Mouse (Mus musculus): ENCODE results near the gene Gm28551. TPM values are rescaled to one million over a fixed set of nuclear protein-coding genes. Genes with fewer than 3 reads are reported as not detected.
"Not testable (repeated sequence)": the region's sequence is repeated elsewhere in the genome, so short reads cannot be mapped to it uniquely, and the experiment has no call there.

Gene Gm28551
- polyA plus RNA-seq (2015; fragmentation: Nextera tagmentation; extraction: Ambion mirVana): 1.3 and 1.5 TPM in 2 replicates

GRCm38 (mm10) chr1:53352327-53353261, at the start of gene Gm28551, which contains the start of the genes Asdurf and Asnsd1:
TSS of gene Gm28551 (minus strand) at chr1:53352667.
TSS of gene Asdurf (minus strand) at chr1:53352619.
TSS of gene Asnsd1 (minus strand) at chr1:53352752.
- peak within 1 kb of the TSS; percentile 83 for H3K27ac ChIP-seq
- H3K4me2 ChIP-seq: peak within 1 kb of the TSS; percentile 62
- H3K9me3 ChIP-seq (replicated peaks): no peaks in the 10 kb centered on the region
- ATAC-seq: peak; percentile 100
- peaks cover 7% of the 10 kb centered on the region for H3K4me1 ChIP-seq
- no peaks in the 10 kb centered on the region for H3K27me3 ChIP-seq
- peak within 1 kb of the TSS; percentile 77 for H3K4me3 ChIP-seq
- peak within 1 kb of the TSS; percentile 92 for H3K9ac ChIP-seq
- peaks cover 21% of the 10 kb centered on the region for H3K36me3 ChIP-seq (ENCODE audit: poor library complexity, severe bottlenecking)
- 0% methylated on average over 43 of the region's 44 CpGs for WGBS

- 34% methylated on average over 21 of the region's 21 CpGs for WGBS
Observed at GRCm38 (mm10) chr1:53393936-53394760, 41.7 kb upstream of the Gm28551 start.

GRCm38 (mm10) chr1:53388762-53389161, 36.3 kb upstream of the Gm28551 start:
- ATAC-seq: no peak
- peaks cover 8% of the 10 kb centered on the region; the same call in 1 of the 2 replicates for H3K9me3 ChIP-seq (replicated peaks)
- 95% methylated on average over 14 of the region's 14 CpGs for WGBS
- H3K36me3 ChIP-seq (ENCODE audit: poor library complexity, severe bottlenecking): no peaks in the 10 kb centered on the region
- no peaks in the 10 kb centered on the region for H3K27me3 ChIP-seq
- no peaks in the 10 kb centered on the region for H3K4me1 ChIP-seq
- no peak overlapping the region for H3K4me2 ChIP-seq
- no peak overlapping the region for H3K27ac ChIP-seq
- no peak overlapping the region for H3K9ac ChIP-seq
- no peak overlapping the region for H3K4me3 ChIP-seq

More at GRCm38 (mm10) chr1:53393936-53394760, 41.7 kb upstream of the Gm28551 start:
- H3K4me1 ChIP-seq; H3K27ac ChIP-seq; ATAC-seq; H3K9ac ChIP-seq; H3K9me3 ChIP-seq (replicated peaks); H3K4me3 ChIP-seq; H3K36me3 ChIP-seq (ENCODE audit: poor library complexity, severe bottlenecking); H3K27me3 ChIP-seq: not testable (repeated sequence)
- peak overlapping the region; percentile 31 for H3K4me2 ChIP-seq

- ATAC-seq: peak; percentile 80
- Histone ChIP-seq H3K27me3 (no peaks in the 10 kb centered on the region), H3K36me3 (ENCODE audit: poor library complexity, severe bottlenecking) (no peaks in the 10 kb centered on the region), H3K9me3 (replicated peaks) (peaks cover 5% of the 10 kb centered on the region; the same call in 1 of the 2 replicates), H3K9ac (no peak overlapping the region), H3K27ac (no peak overlapping the region), H3K4me3 (no peak overlapping the region), H3K4me2 (no peak overlapping the region), H3K4me1 (no peaks in the 10 kb centered on the region)
- WGBS: 12% methylated on average over 6 of the region's 6 CpGs
Observed at GRCm38 (mm10) chr1:53384085-53384688, 31.7 kb upstream of the Gm28551 start.

- H3K9ac ChIP-seq: no peak overlapping the region
- no peaks in the 10 kb centered on the region for H3K9me3 ChIP-seq (replicated peaks)
- no peak for ATAC-seq
- no peaks in the 10 kb centered on the region for H3K36me3 ChIP-seq (ENCODE audit: poor library complexity, severe bottlenecking)
- no peak overlapping the region for H3K27ac ChIP-seq
- no peak overlapping the region for H3K4me2 ChIP-seq
- WGBS: 70% methylated on average over 3 of the region's 3 CpGs
- H3K27me3 ChIP-seq: no peaks in the 10 kb centered on the region
- H3K4me1 ChIP-seq: no peaks in the 10 kb centered on the region
- H3K4me3 ChIP-seq: no peak overlapping the region
Observed at GRCm38 (mm10) chr1:53377731-53378130, 25.3 kb upstream of the Gm28551 start.

- H3K4me2 ChIP-seq; H3K27ac ChIP-seq; H3K9me3 ChIP-seq (replicated peaks); H3K9ac ChIP-seq; H3K27me3 ChIP-seq; H3K4me3 ChIP-seq; ATAC-seq; H3K36me3 ChIP-seq (ENCODE audit: poor library complexity, severe bottlenecking); H3K4me1 ChIP-seq: not testable (repeated sequence)
- 90% methylated on average over 2 of the region's 2 CpGs for WGBS
Observed at GRCm38 (mm10) chr1:53375965-53376364, 23.5 kb upstream of the Gm28551 start.

DNA sequence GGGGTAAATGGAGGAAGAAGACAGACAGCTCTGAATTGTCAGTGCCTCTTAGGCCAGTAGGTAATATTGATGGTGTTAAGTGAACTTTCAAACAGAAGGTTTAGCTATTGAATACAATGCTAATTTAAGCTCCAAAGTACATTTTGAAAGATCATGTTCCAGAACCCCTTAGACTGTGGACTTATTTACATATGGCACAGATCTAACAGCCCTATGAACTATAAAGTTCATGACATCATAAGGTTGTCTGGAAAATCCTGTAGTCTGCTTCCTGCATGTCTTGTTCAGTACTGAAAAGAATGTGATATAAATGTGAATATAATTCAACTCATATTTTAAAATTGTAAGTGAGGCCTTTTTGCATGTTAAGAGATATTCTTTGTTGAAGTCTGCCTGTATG, 6.5 kb upstream of the Gm28551 start:
- H3K9ac ChIP-seq: no peak overlapping the region
- H3K27ac ChIP-seq: no peak overlapping the region
- H3K9me3 ChIP-seq (replicated peaks): no peaks in the 10 kb centered on the region
- H3K36me3 ChIP-seq (ENCODE audit: poor library complexity, severe bottlenecking): no peaks in the 10 kb centered on the region
- no peaks in the 10 kb centered on the region for H3K4me1 ChIP-seq
- H3K4me2 ChIP-seq: no peak overlapping the region
- ATAC-seq: no peak
- H3K4me3 ChIP-seq: no peak overlapping the region
- no peaks in the 10 kb centered on the region for H3K27me3 ChIP-seq

DNA sequence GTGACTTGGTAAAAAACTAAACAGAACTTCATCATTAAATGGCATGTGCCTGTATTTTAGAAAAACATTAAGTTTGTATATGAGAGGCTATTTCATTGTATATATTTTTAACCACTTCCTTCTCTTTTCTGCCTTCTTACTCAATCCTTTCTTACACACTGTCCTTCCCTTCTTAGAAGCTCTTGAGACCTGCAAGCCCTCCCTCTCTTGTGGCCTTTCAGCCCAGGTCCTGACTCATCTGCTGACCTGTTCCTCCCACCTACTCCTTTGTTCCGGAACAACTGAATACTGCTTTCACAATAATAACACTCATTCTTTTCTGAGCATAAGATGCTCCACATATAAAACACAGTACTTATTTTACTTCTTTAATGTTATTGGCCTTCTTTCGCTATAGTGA, 11.4 kb downstream of the Gm28551 start:
- no peak for ATAC-seq
- H3K4me1 ChIP-seq: no peaks in the 10 kb centered on the region
- WGBS: over 99% methylated on average over 2 of the region's 2 CpGs
- peaks cover 13% of the 10 kb centered on the region; the same call in 1 of the 2 replicates for H3K9me3 ChIP-seq (replicated peaks)
- H3K9ac ChIP-seq: no peak overlapping the region
- H3K4me2 ChIP-seq: no peak overlapping the region
- H3K27ac ChIP-seq: no peak overlapping the region
- H3K27me3 ChIP-seq: no peaks in the 10 kb centered on the region
- H3K36me3 ChIP-seq (ENCODE audit: poor library complexity, severe bottlenecking): peaks cover 51% of the 10 kb centered on the region
- no peak overlapping the region for H3K4me3 ChIP-seq

- not testable (repeated sequence) for H3K9ac ChIP-seq, H3K27me3 ChIP-seq, H3K4me1 ChIP-seq, H3K4me2 ChIP-seq, H3K27ac ChIP-seq, ATAC-seq, H3K4me3 ChIP-seq
- Histone ChIP-seq H3K9me3 (replicated peaks) (peaks cover 13% of the 10 kb centered on the region; the same call in 1 of the 2 replicates), H3K36me3 (ENCODE audit: poor library complexity, severe bottlenecking) (peaks cover 22% of the 10 kb centered on the region)
- 68% methylated on average over 2 of the region's 2 CpGs for WGBS
Observed at GRCm38 (mm10) chr1:53337403-53337802, 15.1 kb downstream of the Gm28551 start.

DNA sequence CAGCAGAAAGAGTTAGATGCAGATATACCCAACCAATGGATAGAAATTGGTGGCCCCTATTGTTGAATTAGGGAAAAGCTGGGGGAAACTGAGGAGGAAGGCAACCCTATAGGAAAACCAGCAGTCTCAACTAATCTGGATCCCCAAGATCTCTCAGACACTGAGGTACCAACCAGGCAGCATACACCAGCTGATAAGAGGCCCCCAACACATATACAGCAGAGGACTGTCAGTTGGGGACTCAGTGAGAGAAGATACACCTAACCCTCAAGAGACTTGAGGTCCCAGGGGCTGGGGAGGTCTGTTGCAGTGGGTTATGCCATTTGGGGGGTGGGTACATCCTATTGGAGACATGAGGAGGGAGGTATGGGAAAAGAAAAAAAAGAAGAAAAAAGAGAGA, 17.0 kb downstream of the Gm28551 start:
- H3K4me3 ChIP-seq: no peak overlapping the region
- H3K9me3 ChIP-seq (replicated peaks): peaks cover 2% of the 10 kb centered on the region; the same call in 1 of the 2 replicates
- no peak for ATAC-seq
- no peak overlapping the region for H3K27ac ChIP-seq
- H3K9ac ChIP-seq: no peak overlapping the region
- H3K36me3 ChIP-seq (ENCODE audit: poor library complexity, severe bottlenecking): peaks cover 3% of the 10 kb centered on the region
- H3K4me2 ChIP-seq: no peak overlapping the region
- no peaks in the 10 kb centered on the region for H3K4me1 ChIP-seq
- H3K27me3 ChIP-seq: no peaks in the 10 kb centered on the region

GRCm38 (mm10) chr1:53333527-53333926, 18.9 kb downstream of the Gm28551 start:
- H3K27me3 ChIP-seq; H3K9me3 ChIP-seq (replicated peaks); H3K4me2 ChIP-seq; ATAC-seq; H3K36me3 ChIP-seq (ENCODE audit: poor library complexity, severe bottlenecking); H3K27ac ChIP-seq; H3K4me1 ChIP-seq; H3K4me3 ChIP-seq; H3K9ac ChIP-seq: not testable (repeated sequence)
- WGBS: 84% methylated on average over 5 of the region's 5 CpGs

Measured in forebrain, embryonic 13.5 days (tissue).